Mouse (Mus musculus) gastrocnemius, adult 2 months (tissue): Measurements from ENCODE around the gene Olfr91. TPM values are rescaled to one million over a fixed set of nuclear protein-coding genes. Genes with fewer than 3 reads are reported as not detected.
"Not testable (repeated sequence)": the region's sequence is repeated elsewhere in the genome, so short reads cannot be mapped to it uniquely, and the experiment has no call there.

Experiments used
- DNase-seq: peaks from one replicate; pipeline ENCODE4 v3.0.0; 2022
- H3K27ac ChIP-seq: fragments of 200-600 bp; 2 replicates; pipeline ENCODE4 v1.8.1; 2022; ENCODE audit warnings: mild to moderate bottlenecking
- H3K4me3 ChIP-seq: fragments of 200-600 bp; 2 replicates; pipeline ENCODE4 v1.8.1; 2022; ENCODE audit warnings: mild to moderate bottlenecking, moderate library complexity
- CTCF ChIP-seq: fragments of 200-600 bp; IDR thresholded peaks from 2 replicates; pipeline ENCODE4 v1.8.1; 2022; ENCODE audit warnings: antibody characterized with exemption, mild to moderate bottlenecking, moderate library complexity
- intact Hi-C: fragments of 180-260 bp; cut with DNase I; formaldehyde crosslinking; loops from one replicate; pipeline ENCODE4 v1.15.1; 2025
- long read RNA-seq, 2 experiments: library from polyadenylated mRNA; stranded (forward); transcript quantifications; one replicate each; pipeline ENCODE4 v2.0.0; 2021
- total RNA-seq, 2 experiments: library from RNA; stranded (reverse); gene quantifications; 2 replicates each; pipeline ENCODE4 v1.2.3; 2021

Olfr91 gene
- not detected for total RNA-seq
- long read RNA-seq, experiment 1, result 0 reads
- long read RNA-seq, experiment 2, result 0 reads

DNA sequence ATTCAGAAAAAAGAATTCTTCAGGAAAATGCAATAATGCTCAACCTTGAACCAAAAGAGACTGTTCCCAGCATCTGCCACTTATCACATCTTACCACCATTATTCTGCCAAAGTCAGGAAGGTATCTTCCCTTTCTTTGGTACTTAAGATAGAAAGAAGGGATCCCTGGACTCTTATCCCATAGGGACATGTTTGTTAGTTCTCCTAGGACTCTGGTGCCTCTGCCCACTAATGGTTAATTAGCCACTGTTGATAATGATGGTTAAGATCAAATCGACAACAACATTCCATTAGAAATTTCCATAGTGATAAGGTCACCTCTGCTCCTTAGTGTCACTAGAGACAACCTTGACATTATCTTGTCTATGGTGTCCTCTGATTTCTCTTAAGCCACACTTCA lies at the start of gene Olfr91:
Gene Olfr91 (minus strand): TSS at position 101 of the 400 bp plus-strand sequence.
- no peak for DNase-seq
- TF ChIP-seq CTCF, result no peak
- intact Hi-C loops, result no loop called here
- no peak within 1 kb of the TSS for H3K4me3 ChIP-seq
- no peak within 1 kb of the TSS for H3K27ac ChIP-seq

DNA sequence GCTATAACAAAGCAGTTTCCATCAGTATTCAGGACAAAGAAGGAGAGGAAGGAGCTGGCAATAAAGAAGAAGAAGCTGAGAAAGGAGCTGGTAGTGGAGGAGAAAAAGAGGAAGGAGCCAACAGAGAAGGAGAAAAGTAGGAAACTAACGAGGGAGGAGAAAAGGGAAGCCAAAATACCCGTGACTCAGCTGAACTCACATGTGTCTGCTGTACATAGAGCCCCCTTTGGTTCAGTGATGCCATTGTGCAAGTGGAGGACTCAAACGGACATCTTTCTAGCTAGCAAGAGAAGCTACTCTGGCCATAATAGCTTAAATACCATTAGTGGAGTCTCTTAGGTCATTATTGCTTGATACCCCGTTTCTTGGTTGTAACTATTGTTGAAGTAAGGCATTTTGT lies 33.3 kb upstream of the Olfr91 start:
- intact Hi-C loops, DNase-seq, H3K4me3 ChIP-seq, H3K27ac ChIP-seq: not testable (repeated sequence)

DNA sequence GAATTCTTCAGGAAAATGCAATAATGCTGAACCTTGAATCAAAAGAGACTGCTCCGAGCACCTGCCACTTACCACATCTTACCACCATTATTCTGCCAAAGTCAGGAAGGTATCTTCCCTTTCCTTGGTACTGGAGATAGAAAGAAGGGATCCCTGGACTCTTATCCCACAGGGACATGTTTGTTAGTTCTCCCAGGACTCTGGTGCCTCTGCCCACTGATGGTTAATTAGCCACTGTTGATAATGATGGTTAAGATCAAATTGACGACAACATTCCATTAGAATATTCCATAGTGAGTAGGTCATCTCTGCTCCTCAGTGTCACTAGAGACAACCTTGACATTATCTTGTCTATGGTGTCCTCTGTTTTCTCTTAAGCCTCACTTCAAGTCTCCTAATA lies 21.9 kb upstream of the Olfr91 start, which contains the start of gene Olfr92:
Gene Olfr92 (minus strand): TSS at position 101 of the 400 bp plus-strand sequence.
- Histone ChIP-seq H3K4me3 (no peak within 1 kb of the TSS), H3K27ac (no peak within 1 kb of the TSS)
- TF ChIP-seq CTCF, result no peak
- DNase-seq, result no peak
- intact Hi-C loops, result no loop called here

DNA sequence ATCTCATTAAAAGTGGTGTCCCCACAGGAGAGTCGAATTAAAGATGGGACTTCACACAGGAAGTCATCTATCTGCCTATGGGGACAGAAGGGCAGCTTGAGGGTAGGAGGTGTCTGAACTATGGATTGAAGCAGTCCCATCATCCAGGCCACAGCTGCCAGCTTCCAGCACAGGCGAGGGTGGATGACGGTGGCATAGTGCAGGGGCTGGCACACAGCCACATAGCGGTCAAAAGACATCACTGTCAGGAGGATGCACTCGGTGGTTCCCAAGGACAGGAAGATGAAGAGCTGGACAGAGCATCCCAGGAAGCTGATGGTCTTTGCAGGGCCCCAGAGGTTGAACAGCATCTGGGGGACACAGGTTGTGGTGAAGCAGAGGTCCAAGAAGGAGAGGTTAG lies 4.8 kb downstream of the Olfr91 start:
- DNase-seq, result no peak
- Histone ChIP-seq H3K4me3 (no peak overlapping the region), H3K27ac (no peak overlapping the region)
- intact Hi-C loops, result no loop called here
- TF ChIP-seq CTCF, result no peak

DNA sequence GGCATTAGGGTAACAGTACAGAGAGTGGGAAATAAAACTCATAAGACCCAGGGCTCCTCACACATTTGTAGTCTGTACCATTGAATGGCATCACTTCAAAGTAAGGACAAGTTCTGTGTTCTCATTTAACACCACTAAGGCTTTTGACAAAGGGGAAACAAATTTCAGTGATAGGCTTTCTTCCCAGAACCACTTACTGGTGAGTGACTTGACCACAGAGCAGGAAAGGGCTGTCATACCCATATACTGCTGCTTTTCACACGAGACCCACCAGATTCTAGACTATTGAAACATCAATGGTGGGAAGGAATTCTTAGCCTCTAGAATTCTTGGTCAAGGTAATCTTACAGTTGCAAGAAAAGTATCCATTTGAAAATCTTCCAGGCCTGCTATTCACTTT lies 5.9 kb downstream of the Olfr91 start:
- intact Hi-C loops, result no loop called here
- no peak overlapping the region for H3K27ac ChIP-seq
- no peak overlapping the region for H3K4me3 ChIP-seq
- DNase-seq, result no peak
- TF ChIP-seq CTCF, result no peak

DNA sequence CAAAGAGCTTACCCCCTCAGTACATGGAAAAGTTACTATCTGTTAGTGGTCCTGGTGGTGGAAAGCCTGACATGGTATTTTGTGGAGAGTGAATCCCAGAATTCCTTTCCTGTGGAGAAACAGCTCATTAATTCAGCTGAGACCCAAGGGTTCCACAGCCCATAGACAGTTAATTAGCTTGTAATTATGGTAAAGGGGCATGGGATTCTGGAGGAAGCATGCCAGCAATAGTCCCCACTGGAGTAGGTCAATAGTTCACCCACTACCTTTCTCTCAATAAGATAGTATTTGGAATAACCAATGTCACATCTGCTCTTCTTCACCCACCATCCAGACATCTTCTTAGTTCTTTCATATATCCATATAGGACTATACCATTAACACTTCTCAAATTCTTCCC lies 9.7 kb downstream of the Olfr91 start, which contains the start of gene Olfr90:
Gene Olfr90 (minus strand): TSS at position 101 of the 400 bp plus-strand sequence.
- intact Hi-C loops, result no loop called here
- Histone ChIP-seq H3K4me3 (no peak within 1 kb of the TSS), H3K27ac (no peak within 1 kb of the TSS)
- no peak for TF ChIP-seq CTCF
- no peak for DNase-seq

DNA sequence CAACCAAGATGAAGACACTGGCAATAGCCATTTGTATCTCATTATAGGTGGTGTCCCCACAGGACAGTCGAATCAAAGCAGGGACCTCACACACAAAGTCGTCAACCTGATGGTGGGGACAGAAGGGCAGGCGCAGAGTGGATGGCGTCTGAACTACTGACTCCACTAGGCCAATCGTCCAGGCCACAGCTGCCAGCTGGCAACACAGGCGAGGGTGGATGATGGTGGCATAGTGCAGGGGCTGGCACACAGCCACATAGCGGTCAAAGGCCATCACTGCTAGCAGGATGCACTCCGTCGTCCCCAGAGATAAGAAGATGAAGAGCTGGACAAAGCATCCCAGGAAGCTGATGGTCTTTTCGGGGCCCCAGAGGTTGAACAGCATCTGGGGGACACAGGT lies 12.5 kb downstream of the Olfr91 start:
- no peak overlapping the region for H3K4me3 ChIP-seq
- no peak overlapping the region for H3K27ac ChIP-seq
- no peak for TF ChIP-seq CTCF
- intact Hi-C loops, result no loop called here
- no peak for DNase-seq

DNA sequence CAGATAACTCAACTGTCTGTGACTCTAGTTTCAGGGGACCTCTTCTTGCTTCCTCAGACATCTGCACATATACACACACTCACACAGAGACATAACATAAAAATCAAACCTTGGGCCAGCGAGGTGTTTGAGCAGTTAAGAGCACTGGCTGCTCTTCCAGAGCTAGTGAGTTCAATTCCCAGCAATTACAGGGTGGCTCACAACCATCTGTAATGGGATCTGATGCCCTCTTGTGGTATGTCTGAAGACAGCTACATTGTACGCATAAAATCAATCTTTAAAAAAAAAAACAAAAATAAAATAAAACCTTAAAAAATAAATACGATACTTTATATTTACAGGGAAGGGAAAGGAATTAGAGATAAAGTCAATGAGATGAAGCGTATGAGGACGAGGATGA lies 13.4 kb downstream of the Olfr91 start:
- intact Hi-C loops, result no loop called here
- H3K27ac ChIP-seq, result no peak overlapping the region
- no peak for DNase-seq
- peak; percentile 34 for TF ChIP-seq CTCF
- H3K4me3 ChIP-seq, result no peak overlapping the region

DNA sequence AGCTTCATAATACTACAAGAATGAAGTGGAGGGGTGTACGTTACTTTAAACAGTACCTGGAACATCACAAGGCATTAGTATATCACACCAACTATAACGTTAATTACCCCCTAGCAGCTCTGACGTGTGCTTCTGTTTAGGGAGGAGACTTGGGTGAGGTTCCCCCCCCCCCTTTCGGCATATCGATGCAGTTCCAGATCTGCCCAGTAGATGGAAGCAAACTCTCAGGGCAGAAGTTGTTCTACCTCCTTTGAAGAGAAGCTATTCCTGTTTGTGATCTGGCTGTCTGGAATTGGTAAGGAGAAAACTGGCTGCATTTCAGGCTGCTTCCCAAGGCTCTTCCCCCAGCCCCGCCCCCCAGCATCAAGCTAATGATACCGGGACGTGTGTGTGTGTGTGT lies 14.8 kb downstream of the Olfr91 start:
- Histone ChIP-seq H3K27ac (no peak overlapping the region), H3K4me3 (no peak overlapping the region)
- intact Hi-C loops, result loop anchor here (1.0 kb wide), 1 partner anchor 120 kb away; no protein-coding TSS in a partner anchor
- peak; percentile 50 for DNase-seq
- peak; percentile 76 for TF ChIP-seq CTCF

DNA sequence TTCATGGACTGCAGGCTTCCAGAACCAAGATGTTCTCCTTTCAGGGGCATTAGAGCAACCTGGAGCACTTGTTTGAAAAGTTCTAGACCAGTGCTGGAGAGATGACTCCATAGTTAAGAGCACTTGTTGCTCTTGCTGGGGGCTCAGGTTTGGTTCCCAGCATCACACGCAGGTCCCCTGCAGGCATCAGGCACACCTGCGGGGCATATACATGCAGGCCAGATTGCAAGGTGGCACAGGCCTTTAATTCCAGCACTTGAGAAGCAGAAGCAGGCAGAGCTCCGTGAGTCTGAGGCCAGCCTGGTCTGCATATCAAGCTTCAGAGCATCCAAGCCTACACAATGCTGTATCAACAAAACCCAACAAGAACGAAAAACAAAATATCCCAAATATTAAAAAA lies 16.4 kb downstream of the Olfr91 start:
- H3K27ac ChIP-seq, result no peak overlapping the region
- TF ChIP-seq CTCF, result no peak
- intact Hi-C loops, result no loop called here
- no peak overlapping the region for H3K4me3 ChIP-seq
- DNase-seq, result no peak

DNA sequence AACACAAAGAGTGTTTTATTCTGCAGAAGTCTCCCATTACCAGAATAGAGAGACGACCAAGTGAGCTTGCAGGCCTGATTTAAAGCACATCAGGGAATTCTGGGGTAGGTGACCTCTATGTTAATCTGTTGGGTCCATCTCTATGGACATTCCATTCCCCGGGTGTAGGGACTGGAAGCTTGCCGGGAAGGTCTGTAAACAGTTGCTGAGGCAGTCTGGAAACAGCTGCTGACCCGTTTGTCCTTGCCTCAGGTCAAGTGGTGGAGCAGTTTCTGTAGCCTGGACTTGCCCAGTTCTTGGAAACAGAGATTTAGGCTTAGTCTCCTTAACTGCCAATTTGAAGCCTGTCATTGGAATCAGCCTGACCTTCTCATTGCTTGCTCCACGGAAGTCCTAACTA lies 18.0 kb downstream of the Olfr91 start:
- peak; percentile 52 for DNase-seq
- Histone ChIP-seq H3K27ac (peak overlapping the region; percentile 53; the same call in 1 of the 2 replicates), H3K4me3 (no peak overlapping the region)
- intact Hi-C loops, result no loop called here
- TF ChIP-seq CTCF, result no peak

DNA sequence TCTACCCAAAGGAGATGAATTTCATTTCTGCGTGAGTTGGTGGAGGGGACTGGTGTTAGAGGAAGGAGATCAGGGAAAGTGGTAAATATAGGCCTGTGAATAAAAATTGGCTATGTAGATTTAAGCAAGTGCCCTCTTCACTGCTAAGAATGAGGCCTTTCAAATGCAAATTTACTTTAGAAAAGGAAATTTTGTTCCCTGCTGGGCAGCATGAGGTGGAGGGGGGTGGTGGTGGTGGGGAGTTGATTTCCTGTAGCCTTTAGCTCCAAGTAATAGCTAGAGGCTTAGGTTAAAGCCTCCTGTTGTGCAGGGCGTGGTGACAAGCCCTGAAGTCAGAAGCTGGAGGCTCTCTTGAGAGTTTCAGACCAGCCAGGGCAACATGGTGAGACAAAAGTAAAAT lies 19.1 kb downstream of the Olfr91 start:
- TF ChIP-seq CTCF, result no peak
- Histone ChIP-seq H3K4me3 (no peak overlapping the region), H3K27ac (no peak overlapping the region)
- intact Hi-C loops, result no loop called here
- DNase-seq, result no peak

DNA sequence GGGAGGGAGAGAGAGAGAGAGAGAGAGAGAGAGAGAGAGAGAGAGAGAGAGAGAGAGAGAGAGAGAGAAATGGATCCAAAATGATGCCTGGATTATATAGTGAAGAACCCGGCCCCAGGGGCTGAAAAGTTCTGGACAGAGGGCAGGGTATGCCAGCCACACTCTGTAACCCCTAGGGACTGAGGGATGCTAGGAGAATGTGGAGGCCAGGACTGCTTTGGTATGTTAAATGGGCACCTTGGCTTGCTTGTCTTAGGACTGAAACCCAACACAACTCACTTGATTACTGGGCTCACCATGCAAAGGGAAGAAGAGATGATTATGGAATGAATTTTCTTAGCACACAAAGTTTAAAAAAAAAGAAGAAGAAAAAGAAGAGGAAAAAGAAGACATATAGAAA lies 19.9 kb downstream of the Olfr91 start:
- intact Hi-C loops, result no loop called here
- H3K27ac ChIP-seq, result no peak overlapping the region
- DNase-seq, result no peak
- no peak for TF ChIP-seq CTCF
- no peak overlapping the region for H3K4me3 ChIP-seq

DNA sequence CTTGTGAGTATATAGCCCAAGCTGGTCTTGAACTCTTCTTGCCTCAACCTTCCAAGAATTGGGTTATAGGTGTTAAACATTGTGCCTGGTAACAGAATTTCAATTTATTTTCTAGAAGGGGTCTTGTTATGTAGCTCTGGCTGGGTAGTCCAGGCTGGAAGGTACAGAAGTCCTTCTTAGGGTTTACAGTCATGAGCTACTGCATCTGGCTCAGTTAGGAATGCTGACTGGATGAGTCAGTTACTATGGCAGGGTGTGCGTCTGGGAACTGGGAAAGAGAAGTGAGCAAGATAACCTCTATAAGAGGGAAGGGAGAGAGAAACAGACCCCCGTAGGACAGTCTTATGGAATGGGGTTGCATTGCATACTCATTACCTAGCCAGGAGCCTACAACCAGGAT lies 22.3 kb downstream of the Olfr91 start:
- intact Hi-C loops, result no loop called here
- TF ChIP-seq CTCF, result no peak
- Histone ChIP-seq H3K27ac (no peak overlapping the region), H3K4me3 (no peak overlapping the region)
- DNase-seq, result no peak
